Mouse (Mus musculus): ENCODE measurements around the gene Eaf2. TPM values are rescaled to one million over a fixed set of nuclear protein-coding genes. Genes with fewer than 3 reads are reported as not detected.

The Eaf2 gene
- polyA plus RNA-seq (2015; fragmentation: Nextera tagmentation; extraction: Ambion mirVana), result 0.48 and 0.77 TPM in 2 replicates

DNA sequence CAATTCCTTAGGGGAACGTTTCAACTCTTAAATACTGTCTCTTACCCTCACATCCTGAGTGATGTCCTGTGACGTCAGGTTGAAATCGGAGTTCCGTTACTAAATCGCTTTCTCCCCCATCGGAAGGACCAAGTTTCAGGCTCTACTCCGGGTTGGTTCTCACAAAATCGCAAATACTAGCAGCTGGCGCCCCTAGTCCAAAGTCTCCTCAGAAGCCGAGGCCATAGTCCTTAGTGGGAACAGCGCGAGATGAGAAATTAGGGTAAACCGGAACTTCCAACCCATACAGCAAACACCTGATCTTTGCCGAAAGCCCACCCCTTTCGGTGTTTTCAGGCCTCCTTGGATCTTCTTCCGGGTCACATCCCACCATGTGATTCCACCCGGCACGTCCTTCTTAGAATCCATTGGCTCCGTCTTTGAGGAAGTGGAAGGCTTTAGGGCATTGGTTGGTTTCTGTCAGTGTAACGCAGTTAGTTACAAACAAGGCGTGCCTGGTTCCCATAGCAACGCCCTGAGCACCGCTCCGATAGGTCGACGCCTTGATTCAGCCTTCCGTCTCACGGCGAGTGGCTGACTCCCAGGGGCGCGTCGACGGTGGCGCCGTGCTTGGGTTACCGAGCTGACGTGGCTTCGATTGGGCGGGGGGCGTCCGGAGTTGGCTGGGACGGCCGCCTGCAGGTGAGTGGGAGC lies at the start of gene Eaf2, which contains the start of gene Golgb1:
TSS of gene Eaf2 (minus strand) at position 421 of the 693 bp plus-strand sequence.
TSS of gene Golgb1 (plus strand) at position 558 of the 693 bp plus-strand sequence.
- H3K27me3 ChIP-seq, result no peaks in the 10 kb centered on the region
- peak within 1 kb of the TSS; percentile 91 for H3K27ac ChIP-seq (replicated peaks)
- peaks cover 21% of the 10 kb centered on the region for H3K36me3 ChIP-seq
- peak within 1 kb of the TSS; percentile 80 for H3K4me3 ChIP-seq
- WGBS, result under 1% methylated on average over 43 of the region's 43 CpGs
- H3K9ac ChIP-seq, result peak within 1 kb of the TSS; percentile 92
- H3K4me1 ChIP-seq (replicated peaks), result peaks cover 37% of the 10 kb centered on the region
- peak within 1 kb of the TSS; percentile 76 for H3K4me2 ChIP-seq
- ATAC-seq (ENCODE audit: low read depth), result peak; percentile 100
- no peaks in the 10 kb centered on the region for H3K9me3 ChIP-seq

DNA sequence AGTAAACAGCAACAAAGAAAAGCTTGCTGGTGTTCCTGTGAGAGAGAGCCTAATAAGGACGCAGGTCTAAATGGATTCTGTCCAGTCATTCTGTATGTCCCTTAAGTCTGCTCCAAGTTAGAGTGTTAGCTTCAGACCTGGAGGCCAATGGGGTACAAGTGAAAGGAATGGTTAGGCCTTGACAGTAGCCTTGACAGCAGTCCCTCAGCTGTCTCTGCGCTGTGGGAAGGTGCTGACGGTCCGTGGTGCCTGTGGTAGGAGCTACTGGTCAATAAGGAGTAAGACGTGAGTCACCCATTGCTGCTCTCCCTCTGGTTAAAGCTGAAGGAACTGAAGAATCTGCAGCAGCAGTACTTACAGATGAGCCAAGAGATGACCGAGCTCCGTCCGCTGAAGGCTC lies 49.5 kb upstream of the Eaf2 start:
- Histone ChIP-seq H3K27ac (replicated peaks) (no peak overlapping the region), H3K27me3 (no peaks in the 10 kb centered on the region), H3K9ac (no peak overlapping the region), H3K36me3 (peaks cover 89% of the 10 kb centered on the region), H3K4me2 (no peak overlapping the region), H3K9me3 (no peaks in the 10 kb centered on the region), H3K4me1 (replicated peaks) (no peaks in the 10 kb centered on the region), H3K4me3 (no peak overlapping the region)
- no peak for ATAC-seq (ENCODE audit: low read depth)
- WGBS, result 95% methylated on average over 8 of the region's 8 CpGs

DNA sequence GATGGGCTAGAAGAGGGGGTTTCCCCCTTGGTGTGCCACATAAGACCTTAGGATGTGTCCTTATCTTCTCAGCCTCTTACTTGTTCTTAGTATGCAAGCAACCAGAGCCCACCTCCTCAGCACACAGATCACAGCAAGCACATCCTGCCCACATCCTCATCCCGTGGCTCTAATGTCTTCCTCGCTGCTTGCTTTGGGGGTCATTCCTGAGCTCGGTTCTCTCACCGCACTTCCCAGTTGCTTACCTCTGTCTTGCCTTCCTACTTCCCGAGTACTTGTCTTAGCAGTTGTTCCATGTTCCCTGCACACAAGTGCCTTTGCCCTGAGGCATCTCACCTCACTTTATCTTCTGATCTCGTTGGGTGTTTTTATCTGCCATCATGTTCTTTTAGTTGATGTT lies 47.2 kb upstream of the Eaf2 start:
- 91% methylated on average over 6 of the region's 6 CpGs for WGBS
- ATAC-seq (ENCODE audit: low read depth), result no peak
- no peaks in the 10 kb centered on the region for H3K27me3 ChIP-seq
- H3K4me3 ChIP-seq, result no peak overlapping the region
- no peak overlapping the region for H3K4me2 ChIP-seq
- no peaks in the 10 kb centered on the region for H3K4me1 ChIP-seq (replicated peaks)
- no peak overlapping the region for H3K27ac ChIP-seq (replicated peaks)
- peaks cover 87% of the 10 kb centered on the region for H3K36me3 ChIP-seq
- H3K9ac ChIP-seq, result no peak overlapping the region
- H3K9me3 ChIP-seq, result no peaks in the 10 kb centered on the region

DNA sequence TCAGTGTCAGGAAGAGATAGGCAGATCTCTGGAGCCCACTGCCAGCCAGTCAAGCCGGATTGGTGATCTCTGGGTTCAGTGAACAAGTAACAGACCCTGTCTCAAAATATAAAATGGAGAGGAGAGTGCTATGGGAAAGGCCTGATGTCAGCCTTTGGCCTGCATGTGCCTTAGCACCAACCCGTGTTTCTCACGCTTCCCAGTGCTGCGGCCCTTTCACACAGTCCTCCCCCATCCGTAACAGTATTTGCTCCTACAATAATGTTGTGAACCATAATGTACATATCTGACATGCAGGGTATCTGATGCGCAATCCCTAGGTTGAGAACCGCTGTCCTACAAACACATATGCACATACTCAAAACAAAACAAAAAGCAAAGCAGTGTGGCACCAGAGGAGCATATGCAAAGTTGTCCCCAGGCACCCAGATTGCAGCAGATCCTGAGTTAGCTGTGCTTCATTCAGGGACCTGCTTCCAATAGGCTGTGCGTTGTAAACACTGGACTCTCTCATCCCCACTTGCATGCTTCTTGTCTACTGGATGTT lies 46.3 kb upstream of the Eaf2 start:
- WGBS, result 93% methylated on average over 8 of the region's 8 CpGs
- H3K36me3 ChIP-seq, result peaks cover 86% of the 10 kb centered on the region
- H3K4me2 ChIP-seq, result no peak overlapping the region
- H3K27me3 ChIP-seq, result no peaks in the 10 kb centered on the region
- H3K9me3 ChIP-seq, result no peaks in the 10 kb centered on the region
- H3K4me1 ChIP-seq (replicated peaks), result no peaks in the 10 kb centered on the region
- H3K4me3 ChIP-seq, result no peak overlapping the region
- ATAC-seq (ENCODE audit: low read depth), result no peak
- H3K9ac ChIP-seq, result no peak overlapping the region
- H3K27ac ChIP-seq (replicated peaks), result no peak overlapping the region

DNA sequence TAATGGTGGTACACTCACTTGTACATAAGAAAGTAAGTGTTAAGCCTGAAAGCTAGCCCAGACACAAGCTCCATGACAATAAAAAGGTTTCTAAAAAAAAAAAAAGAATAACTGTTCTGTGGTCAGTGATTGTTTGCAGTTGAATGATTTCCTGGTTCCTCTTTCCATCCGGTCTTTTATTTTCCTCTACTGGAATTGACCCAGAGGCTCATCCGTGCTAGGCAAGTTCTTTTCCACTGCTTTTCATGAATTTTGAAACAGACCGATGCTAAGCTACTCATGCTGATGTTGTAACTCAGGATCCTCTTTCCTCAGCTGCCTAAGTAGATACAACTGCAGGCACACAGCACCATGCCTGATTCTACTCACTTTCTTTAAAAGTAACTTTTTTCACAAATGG lies 45.6 kb upstream of the Eaf2 start:
- Histone ChIP-seq H3K4me3 (no peak overlapping the region), H3K27ac (replicated peaks) (no peak overlapping the region), H3K36me3 (peaks cover 86% of the 10 kb centered on the region), H3K4me2 (no peak overlapping the region), H3K27me3 (no peaks in the 10 kb centered on the region), H3K9me3 (no peaks in the 10 kb centered on the region), H3K9ac (no peak overlapping the region), H3K4me1 (replicated peaks) (no peaks in the 10 kb centered on the region)
- ATAC-seq (ENCODE audit: low read depth), result no peak
- WGBS, result 90% methylated on average over 3 of the region's 3 CpGs

DNA sequence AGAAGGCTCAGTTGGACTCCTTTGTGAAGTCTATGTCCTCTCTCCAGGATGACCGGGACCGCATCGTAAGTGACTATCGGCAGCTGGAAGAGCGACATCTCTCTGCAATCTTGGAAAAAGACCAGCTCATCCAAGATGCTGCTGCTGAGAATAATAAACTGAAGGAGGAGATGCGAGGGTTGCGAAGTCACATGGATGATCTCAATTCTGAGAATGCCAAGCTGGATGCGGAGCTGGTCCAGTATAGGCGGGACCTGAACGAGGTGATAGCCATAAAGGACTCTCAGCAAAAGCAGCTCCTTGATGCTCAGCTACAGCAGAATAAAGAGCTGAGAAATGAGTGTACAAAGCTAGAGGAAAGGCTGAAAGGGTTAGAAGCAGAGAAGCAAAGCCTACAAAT lies 43.7 kb upstream of the Eaf2 start:
- H3K4me3 ChIP-seq, result no peak overlapping the region
- WGBS, result 93% methylated on average over 10 of the region's 10 CpGs
- H3K27me3 ChIP-seq, result no peaks in the 10 kb centered on the region
- H3K36me3 ChIP-seq, result peaks cover 90% of the 10 kb centered on the region
- H3K27ac ChIP-seq (replicated peaks), result no peak overlapping the region
- H3K4me1 ChIP-seq (replicated peaks), result no peaks in the 10 kb centered on the region
- no peak overlapping the region for H3K9ac ChIP-seq
- ATAC-seq (ENCODE audit: low read depth), result no peak
- no peak overlapping the region for H3K4me2 ChIP-seq
- no peaks in the 10 kb centered on the region for H3K9me3 ChIP-seq

DNA sequence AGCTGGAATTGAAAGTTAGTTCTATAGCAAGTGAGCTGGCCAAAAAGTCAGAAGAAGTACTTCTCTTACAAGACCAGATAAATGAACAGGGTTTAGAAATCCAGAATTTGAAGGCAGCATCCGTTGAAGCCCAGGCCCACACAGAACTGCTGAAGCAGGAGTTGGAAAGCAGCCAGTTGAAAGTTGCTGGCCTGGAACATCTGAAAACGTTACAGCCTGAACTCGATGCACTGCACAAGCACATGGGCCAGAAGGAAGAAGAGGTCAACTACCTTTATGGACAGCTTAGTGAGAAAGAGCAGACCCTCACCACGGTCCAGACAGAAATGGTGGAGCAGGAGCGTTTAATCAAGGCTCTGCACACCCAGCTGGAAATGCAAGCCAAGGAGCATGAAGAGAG lies 39.4 kb upstream of the Eaf2 start:
- H3K9me3 ChIP-seq, result no peaks in the 10 kb centered on the region
- no peaks in the 10 kb centered on the region for H3K27me3 ChIP-seq
- 91% methylated on average over 5 of the region's 5 CpGs for WGBS
- no peak overlapping the region for H3K4me3 ChIP-seq
- H3K4me2 ChIP-seq, result no peak overlapping the region
- no peak overlapping the region for H3K9ac ChIP-seq
- H3K36me3 ChIP-seq, result peaks cover 85% of the 10 kb centered on the region
- H3K4me1 ChIP-seq (replicated peaks), result no peaks in the 10 kb centered on the region
- H3K27ac ChIP-seq (replicated peaks), result no peak overlapping the region
- no peak for ATAC-seq (ENCODE audit: low read depth)

DNA sequence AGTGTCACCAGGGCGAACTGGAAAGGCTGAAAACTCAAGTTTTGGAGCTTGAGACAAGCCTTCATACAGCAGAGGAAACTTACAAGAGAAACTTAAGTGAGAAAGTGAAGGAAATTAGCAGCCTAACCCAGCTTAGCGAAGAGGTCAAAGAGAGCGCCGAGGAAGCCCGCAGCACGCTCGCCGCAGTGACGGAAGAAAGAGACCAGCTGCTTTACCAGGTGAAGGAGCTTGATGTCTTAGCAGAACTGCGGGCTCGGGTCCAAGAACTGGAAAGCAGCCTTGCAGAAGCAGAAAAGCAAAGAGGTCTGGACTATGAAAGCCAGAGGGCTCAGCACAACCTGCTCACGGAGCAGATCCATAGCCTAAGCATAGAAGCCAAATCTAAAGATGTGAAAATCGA lies 37.5 kb upstream of the Eaf2 start:
- Histone ChIP-seq H3K36me3 (peaks cover 81% of the 10 kb centered on the region), H3K9ac (no peak overlapping the region), H3K27me3 (no peaks in the 10 kb centered on the region), H3K4me3 (no peak overlapping the region), H3K4me1 (replicated peaks) (no peaks in the 10 kb centered on the region), H3K9me3 (no peaks in the 10 kb centered on the region), H3K27ac (replicated peaks) (no peak overlapping the region), H3K4me2 (no peak overlapping the region)
- no peak for ATAC-seq (ENCODE audit: low read depth)
- WGBS, result 94% methylated on average over 13 of the region's 13 CpGs

DNA sequence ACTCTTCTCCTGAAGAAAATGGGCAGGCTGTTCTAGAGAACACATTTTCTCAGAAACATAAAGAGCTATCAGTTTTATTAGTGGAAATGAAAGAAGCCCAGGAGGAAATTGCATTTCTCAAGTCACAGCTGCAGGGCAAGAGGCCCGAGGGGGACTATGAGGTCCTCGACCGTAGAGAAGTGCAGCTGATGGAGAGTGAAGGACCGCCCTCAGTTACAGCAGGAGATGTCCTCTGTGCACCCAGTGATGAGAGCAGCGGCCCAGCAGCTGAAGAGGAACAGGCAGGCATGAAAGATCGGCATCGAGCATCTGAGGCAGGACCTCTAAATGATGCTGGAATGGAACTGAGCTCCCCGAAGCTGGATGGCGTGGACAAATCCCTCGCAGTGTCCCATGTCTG lies 37.1 kb upstream of the Eaf2 start:
- H3K9me3 ChIP-seq, result no peaks in the 10 kb centered on the region
- no peak for ATAC-seq (ENCODE audit: low read depth)
- no peaks in the 10 kb centered on the region for H3K4me1 ChIP-seq (replicated peaks)
- no peak overlapping the region for H3K4me2 ChIP-seq
- H3K27me3 ChIP-seq, result no peaks in the 10 kb centered on the region
- no peak overlapping the region for H3K27ac ChIP-seq (replicated peaks)
- peaks cover 81% of the 10 kb centered on the region for H3K36me3 ChIP-seq
- no peak overlapping the region for H3K9ac ChIP-seq
- H3K4me3 ChIP-seq, result no peak overlapping the region
- WGBS, result 86% methylated on average over 10 of the region's 10 CpGs

DNA sequence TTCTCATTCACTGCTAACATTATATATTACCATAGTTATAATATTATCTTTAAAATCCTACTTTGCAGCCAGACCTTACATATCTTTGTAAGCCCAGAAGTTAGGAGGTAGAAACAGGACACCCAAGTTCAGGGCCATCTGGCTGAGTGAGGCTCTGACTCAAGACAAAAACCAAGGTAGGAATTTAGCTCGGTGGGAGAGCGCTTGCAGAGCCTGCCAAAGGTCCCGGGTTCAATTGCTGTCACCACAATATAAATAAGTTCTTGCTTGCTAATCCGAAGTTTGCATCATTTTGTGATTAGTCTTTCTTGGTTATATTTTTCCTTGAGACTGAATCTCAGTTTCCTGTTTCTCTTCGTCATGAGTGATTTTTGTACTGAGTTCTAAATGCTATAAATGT lies 28.4 kb upstream of the Eaf2 start:
- Histone ChIP-seq H3K4me2 (no peak overlapping the region), H3K27ac (replicated peaks) (no peak overlapping the region), H3K4me1 (replicated peaks) (no peaks in the 10 kb centered on the region), H3K9me3 (no peaks in the 10 kb centered on the region), H3K9ac (no peak overlapping the region), H3K36me3 (peaks cover 76% of the 10 kb centered on the region), H3K27me3 (no peaks in the 10 kb centered on the region), H3K4me3 (no peak overlapping the region)
- ATAC-seq (ENCODE audit: low read depth), result no peak
- WGBS, result 85% methylated on average over 5 of the region's 5 CpGs

DNA sequence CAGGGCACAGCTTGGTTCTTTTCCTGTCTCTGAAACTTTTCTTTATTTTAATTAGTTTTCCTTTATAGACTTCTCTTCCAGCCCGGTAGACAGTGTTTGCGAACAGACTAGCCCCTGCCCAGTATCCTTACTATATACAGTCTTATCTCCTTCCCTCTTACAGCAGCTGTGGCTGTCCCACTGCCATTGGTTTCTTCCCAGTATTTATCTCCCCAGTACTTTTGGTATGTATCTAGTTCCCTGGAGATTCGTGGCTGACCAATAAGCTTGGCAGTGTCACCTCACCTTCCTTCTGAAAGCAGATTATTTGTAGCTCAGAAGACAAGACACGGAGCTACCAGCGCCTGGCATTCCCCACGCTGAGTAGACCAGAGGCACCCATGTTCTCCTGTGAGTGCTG lies 21.9 kb upstream of the Eaf2 start:
- Histone ChIP-seq H3K4me3 (no peak overlapping the region), H3K4me2 (no peak overlapping the region), H3K9ac (no peak overlapping the region), H3K27ac (replicated peaks) (no peak overlapping the region), H3K4me1 (replicated peaks) (no peaks in the 10 kb centered on the region), H3K9me3 (no peaks in the 10 kb centered on the region), H3K27me3 (no peaks in the 10 kb centered on the region), H3K36me3 (peaks cover 90% of the 10 kb centered on the region)
- no peak for ATAC-seq (ENCODE audit: low read depth)
- WGBS, result 94% methylated on average over 6 of the region's 6 CpGs

DNA sequence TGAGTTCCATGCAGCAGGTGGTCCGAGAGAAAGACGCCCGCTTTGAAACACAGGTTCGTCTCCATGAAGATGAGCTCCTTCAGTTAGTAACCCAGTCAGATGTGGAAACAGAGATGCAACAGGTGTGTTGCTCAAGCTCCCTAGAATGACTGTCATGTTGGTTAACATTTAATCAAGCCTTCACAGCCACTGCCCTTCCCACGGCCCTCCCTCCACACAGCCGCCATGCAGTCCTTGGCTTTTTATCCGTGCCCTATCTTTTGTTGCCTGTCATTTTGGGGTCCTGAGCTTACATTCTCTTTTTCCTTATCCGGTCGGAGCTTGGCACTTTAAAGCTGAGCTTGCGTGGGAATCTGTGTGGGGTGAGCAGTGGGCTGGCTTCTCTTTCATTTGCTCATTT lies 18.5 kb upstream of the Eaf2 start:
- H3K4me1 ChIP-seq (replicated peaks), result no peaks in the 10 kb centered on the region
- ATAC-seq (ENCODE audit: low read depth), result no peak
- no peaks in the 10 kb centered on the region for H3K9me3 ChIP-seq
- no peaks in the 10 kb centered on the region for H3K27me3 ChIP-seq
- H3K4me2 ChIP-seq, result no peak overlapping the region
- WGBS, result 89% methylated on average over 10 of the region's 10 CpGs
- H3K9ac ChIP-seq, result no peak overlapping the region
- no peak overlapping the region for H3K27ac ChIP-seq (replicated peaks)
- H3K36me3 ChIP-seq, result peaks cover 88% of the 10 kb centered on the region
- H3K4me3 ChIP-seq, result no peak overlapping the region

DNA sequence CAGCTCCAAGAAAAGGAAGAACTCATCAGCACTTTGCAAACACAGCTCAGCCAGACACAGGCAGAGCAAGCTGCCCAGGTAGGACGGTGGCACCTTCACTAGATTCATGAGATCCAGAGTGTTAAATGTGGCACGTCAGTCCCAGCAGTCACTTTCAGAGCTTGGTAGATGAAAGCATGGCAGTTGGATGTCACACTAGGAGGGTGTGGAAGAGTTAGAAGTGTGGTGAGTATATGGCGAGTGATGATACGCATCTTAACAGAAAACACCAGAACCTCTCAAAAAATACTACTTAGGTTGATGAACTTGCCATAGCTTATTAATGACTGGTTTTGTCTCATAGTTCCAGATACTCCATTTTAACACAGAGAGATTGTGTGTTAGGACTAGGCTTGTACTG lies 16.6 kb upstream of the Eaf2 start:
- H3K27me3 ChIP-seq, result no peaks in the 10 kb centered on the region
- WGBS, result 95% methylated on average over 4 of the region's 4 CpGs
- peaks cover 84% of the 10 kb centered on the region for H3K36me3 ChIP-seq
- no peaks in the 10 kb centered on the region for H3K9me3 ChIP-seq
- no peak overlapping the region for H3K9ac ChIP-seq
- no peak for ATAC-seq (ENCODE audit: low read depth)
- no peak overlapping the region for H3K4me2 ChIP-seq
- no peaks in the 10 kb centered on the region for H3K4me1 ChIP-seq (replicated peaks)
- H3K4me3 ChIP-seq, result no peak overlapping the region
- H3K27ac ChIP-seq (replicated peaks), result no peak overlapping the region

Data from neural tube, embryonic 13.5 days (tissue).